Mouse (Mus musculus) A20 (cell line): ENCODE data around the gene Sf3a2.
"Not testable (repeated sequence)": the region's sequence is repeated elsewhere in the genome, so short reads cannot be mapped to it uniquely, and the experiment has no call there.

Source experiments
- DNase-seq: peaks from one replicate; pipeline ENCODE4 v3.0.0-alpha.2; 2011; ENCODE audit warnings: low read depth, low spot score

Sf3a2 gene

DNA sequence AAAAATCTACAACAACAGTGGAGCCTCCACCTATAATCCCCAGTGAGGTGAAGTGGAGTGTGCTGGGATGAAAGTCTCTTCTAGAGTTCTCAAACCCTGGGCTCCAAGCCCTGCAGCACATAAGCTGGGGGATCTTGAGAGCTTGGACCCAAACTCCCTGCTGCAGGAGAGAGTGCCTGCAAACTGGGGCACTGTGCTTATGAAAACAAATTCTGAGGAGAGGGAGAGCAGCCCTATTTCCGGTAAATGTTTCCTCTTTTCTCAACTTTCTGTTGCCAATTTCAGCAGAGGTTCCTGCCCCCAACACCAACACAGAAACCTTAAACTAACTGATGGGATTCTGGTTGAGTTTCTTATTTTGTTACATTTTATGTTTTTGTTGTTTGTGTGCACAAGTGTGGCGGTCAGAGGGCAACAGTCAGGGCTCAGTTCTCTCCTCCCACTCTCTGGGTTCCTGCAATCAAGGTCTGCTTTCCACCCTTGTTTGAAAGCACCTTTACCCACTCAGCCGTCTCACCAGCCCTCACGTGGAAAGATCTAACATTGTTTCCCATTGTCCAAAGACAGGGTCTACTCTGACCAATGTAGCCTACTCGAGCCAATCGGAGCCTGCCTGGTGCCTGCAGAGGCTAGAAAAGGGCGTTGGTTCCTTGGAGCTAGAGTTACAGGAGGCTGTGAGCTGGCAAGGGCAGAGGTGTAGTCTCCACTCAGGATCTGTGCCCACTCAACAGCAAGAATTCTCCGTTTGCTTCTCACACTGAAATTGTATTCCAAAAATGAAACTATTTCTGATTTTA, 26.0 kb downstream of the Sf3a2 start:
- peak; percentile 71 for DNase-seq

GRCm38 (mm10) chr10:80824827-80825226, 26.8 kb downstream of the Sf3a2 start:
- DNase-seq = peak; percentile 56

- peak; percentile 100 for DNase-seq
Observed at GRCm38 (mm10) chr10:80826151-80827062, 28.4 kb downstream of the Sf3a2 start, which contains the start of gene Oaz1. Oaz1 (plus strand) TSS chr10:80826656.

DNA sequence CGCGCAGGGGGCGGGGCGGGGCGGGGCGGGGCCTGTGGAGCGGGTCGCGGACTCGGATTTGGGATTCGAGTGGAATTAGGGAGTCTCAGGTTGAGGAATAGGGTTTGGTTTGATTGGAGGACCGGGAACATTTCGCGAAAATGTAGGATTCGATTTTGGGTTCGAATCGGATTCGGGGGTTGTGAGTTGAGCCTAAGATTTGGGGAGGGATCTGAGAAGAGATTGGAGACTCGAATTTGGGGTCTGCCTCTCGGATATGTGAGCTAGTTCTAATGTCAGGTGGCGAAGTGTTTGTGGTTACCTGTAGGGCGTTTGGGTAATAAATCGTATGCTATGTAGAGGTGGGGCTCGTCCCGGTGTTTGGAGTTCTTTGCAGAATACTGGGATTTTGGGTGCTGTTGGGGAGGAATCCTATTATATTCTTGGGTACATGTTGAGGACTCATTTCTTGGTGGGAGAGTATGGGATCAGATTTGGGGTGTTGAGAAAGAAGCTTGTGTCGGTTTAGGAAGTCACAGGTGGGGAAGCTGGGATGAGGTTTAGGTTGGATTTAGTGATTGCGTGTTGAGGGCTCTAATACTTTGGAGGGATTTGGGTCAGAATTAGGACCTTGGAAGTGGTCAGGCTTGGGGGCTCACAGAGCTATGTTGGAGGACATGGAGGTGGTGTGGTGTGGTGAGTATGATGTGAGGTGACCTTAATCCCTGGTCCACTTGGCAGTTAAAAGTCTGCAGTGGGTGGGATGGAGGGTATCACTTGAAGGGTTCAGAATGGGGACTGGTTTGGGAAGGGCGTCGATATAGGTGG, 29.3 kb downstream of the Sf3a2 start:
- DNase-seq = no peak

- no peak for DNase-seq
Observed at GRCm38 (mm10) chr10:80827870-80828420, 29.9 kb downstream of the Sf3a2 start.

DNA sequence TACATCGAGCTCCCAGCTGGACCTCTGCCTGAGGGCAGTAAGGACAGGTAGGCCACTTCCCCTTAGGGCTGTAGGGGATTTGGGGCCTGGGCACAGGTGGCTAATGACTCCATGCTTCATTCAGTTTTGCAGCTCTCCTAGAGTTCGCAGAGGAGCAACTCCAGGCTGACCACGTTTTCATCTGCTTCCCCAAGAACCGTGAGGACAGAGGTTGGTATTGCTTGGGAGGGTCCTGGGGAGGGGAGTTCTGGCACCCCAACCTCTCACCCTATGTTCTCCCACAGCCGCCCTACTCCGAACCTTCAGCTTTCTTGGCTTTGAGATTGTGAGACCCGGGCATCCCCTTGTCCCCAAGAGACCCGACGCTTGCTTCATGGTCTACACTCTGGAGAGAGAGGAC, 30.6 kb downstream of the Sf3a2 start:
- not testable (repeated sequence) for DNase-seq

GRCm38 (mm10) chr10:80829359-80830278, 31.6 kb downstream of the Sf3a2 start:
- no peak for DNase-seq

- DNase-seq = peak; percentile 79
Observed at GRCm38 (mm10) chr10:80831136-80831535, 33.1 kb downstream of the Sf3a2 start.

- DNase-seq = no peak
Observed at GRCm38 (mm10) chr10:80832818-80833217, 34.8 kb downstream of the Sf3a2 start.

DNA sequence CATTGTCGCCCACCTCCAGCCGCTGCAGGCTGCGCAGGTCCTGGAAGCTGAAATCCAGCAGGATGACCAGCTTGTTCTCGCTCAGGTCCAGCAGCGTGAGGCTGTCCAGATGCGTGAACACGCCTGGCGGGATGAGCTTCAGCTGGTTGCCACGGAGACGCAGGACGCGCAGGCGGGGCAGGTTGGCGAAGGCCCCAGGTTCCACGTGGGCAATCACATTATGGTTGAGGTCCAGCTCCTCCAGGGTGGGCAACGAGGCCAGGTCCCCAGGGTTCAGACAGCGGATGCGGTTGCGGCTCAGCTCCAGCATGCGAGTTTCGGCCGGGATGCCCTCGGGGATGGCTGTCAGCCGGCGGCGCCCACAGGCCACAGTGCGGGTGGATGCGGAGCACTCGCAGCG, 37.6 kb downstream of the Sf3a2 start:
- no peak for DNase-seq

- DNase-seq = no peak
Observed at GRCm38 (mm10) chr10:80836949-80837379, 39.0 kb downstream of the Sf3a2 start.

GRCm38 (mm10) chr10:80837827-80838226, 39.8 kb downstream of the Sf3a2 start:
- no peak for DNase-seq

DNA sequence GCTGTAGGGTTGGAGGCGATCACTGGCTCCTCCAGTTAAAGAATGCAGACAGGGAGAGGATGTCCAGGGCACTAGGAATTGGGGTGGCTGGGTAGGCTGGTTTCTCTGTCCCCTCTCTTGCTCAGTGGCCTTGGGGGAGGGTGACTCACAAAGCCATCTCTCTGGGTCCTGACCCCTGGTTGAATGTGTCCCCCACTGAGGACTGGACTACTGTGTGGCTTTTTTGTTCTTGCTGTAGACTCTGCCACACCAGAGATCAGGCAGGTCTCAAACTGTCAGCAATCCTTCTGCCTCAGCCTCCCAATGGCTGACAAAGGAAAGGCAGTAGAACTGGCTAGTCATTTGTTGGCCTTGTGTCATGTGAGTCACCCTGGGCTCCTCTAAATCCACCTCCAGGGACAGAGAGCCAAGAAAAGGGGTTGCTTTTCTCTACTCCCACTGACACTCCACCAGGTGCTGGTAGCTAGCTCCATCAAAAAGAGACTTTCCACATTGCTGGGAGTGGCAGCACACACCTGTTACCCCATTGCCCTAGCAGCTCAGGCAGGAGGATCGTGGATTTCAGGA, 40.4 kb downstream of the Sf3a2 start:
- DNase-seq = no peak

DNA sequence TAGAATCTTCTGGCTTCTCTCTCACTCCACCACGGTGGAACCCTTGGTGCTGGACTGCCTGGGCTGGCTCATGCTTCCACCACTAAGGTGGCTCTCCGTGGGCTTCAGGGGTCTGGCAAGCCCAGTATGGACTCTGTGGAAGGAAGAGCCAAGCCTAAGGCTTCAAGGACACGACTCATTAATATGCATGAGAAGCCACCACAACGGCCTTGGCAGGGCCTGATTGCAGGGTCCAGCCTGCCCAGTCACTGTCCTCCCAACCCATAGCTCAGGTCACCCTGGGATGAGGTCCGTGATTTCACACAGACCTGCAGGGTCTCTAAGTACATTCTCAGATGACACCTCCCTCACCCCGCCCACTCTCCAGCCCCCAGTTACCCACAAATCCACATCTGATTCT, 41.9 kb downstream of the Sf3a2 start:
- no peak for DNase-seq

- DNase-seq = no peak
Observed at GRCm38 (mm10) chr10:80841685-80842084, 43.7 kb downstream of the Sf3a2 start.

- DNase-seq = no peak
Observed at GRCm38 (mm10) chr10:80842334-80842733, 44.3 kb downstream of the Sf3a2 start.

DNA sequence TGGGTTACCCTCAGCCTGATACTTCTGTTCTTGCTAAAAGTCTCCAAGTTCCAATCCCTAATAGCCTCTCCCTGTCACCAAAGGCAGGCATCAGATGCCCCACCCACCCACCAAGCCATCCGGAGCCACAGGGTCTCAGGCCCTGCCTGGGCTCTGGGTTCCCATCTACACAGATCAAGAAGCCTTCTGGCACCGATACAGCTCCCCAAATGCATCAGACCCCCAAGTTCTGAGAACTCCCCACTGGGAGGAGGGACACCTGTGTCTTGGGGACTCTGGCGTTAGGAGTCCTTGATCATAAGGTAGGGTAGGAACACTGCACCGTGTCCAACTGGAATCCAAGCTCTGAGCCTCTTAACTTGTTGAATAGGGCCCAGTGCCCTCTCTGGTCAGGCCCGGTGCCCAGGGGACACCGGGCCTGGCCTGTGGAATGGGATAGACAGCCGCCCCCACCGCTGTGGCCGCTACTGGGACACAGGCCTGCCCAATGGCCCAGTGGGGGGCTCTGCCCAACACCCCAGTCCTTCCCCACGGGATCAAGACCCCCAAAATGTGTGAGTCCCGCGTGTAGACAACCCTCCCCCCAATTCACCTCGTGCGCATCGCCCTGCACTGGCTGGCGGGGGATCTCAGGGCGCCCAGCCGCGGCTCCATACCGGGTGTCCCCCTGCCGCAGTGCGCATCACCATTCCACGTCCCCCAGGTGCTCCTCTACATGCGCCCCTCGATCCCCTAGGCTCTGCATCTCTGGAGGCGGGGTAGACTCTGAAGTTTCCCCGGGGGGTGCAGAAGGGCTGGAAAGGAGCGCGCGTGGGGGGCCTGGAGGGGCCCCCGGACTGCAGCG, 45.3 kb downstream of the Sf3a2 start:
- no peak for DNase-seq

DNA sequence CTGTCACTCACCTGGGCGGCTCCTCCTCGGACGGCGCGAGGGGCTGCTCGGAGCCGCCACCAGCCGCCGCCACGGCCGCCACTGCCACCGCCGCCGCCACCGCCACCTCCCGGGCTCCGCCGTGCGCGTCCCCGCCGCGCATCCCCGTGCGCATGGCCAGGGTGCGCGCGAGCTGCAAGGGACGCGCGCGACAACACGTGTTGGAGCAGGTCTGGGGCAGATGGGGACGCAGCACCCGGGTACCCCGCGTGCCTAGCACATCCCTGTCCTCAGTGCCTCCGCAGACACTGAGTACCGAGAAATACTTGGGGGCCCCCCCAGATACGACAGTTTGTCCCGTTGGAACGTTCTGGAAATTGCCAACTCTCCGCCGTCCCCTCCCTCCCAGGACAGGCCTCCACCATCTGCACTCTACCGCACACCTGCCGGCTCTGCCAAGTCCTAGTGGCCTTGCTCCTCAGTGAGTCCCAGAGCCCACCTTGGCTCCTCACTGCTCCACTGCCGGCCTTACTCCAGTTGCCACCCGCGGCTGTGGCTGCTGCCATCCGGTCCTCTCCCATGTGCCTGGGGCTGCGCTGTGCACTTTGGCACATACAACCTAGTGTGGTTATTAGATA, 46.0 kb downstream of the Sf3a2 start, which contains the start of gene Lingo3:
Gene Lingo3 (minus strand): TSS at position 109 of the 617 bp plus-strand sequence.
- no peak for DNase-seq
